Mouse (Mus musculus) gastrocnemius, postnatal 10 days (tissue): ENCODE results near the gene Msto1. TPM values are rescaled to one million over a fixed set of nuclear protein-coding genes. Genes with fewer than 3 reads are reported as not detected.
"Not testable (repeated sequence)": the region's sequence is repeated elsewhere in the genome, so short reads cannot be mapped to it uniquely, and the experiment has no call there.

ENCODE experiments used
- DNase-seq: peaks from one replicate; pipeline ENCODE4 v3.0.0; 2021; ENCODE audit warnings: mixed read lengths
- total RNA-seq, 2 experiments: library from RNA; stranded (reverse); gene quantifications; 2 replicates each; pipeline ENCODE4 v1.2.3; 2021

The Msto1 gene
- total RNA-seq, 2 experiments from 2014 or later: 13.8 to 18.7 TPM

DNA sequence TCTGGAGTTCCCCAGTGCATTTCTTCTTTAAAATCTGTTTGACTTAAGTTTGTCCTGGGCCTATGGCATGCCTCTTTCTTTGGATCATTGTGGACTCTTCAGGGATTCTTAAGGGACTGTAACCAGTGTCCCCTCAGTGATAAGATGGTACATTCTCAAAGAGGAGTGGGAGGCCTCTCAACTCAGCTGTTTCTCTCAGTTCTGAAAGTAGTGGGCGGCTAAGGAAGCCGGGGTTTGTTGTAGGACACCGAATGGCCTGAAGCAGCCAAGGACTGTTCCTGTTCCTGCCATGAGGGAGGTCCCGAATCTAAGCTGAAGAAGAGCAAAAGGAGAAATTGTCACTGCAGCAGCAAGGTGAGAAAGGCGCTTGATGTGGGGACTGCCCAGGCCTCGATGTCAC lies 8.6 kb downstream of the Msto1 start:
- DNase-seq: no peak

- DNase-seq: no peak
These were observed 9.0 kb downstream of the Msto1 start for GRCm38 (mm10) chr3:88904803-88905202.

- not testable (repeated sequence) for DNase-seq
These were observed 20.8 kb downstream of the Msto1 start for GRCm38 (mm10) chr3:88893011-88893410.

- DNase-seq: not testable (repeated sequence)
These were observed 31.3 kb downstream of the Msto1 start for GRCm38 (mm10) chr3:88882536-88882935.

DNA sequence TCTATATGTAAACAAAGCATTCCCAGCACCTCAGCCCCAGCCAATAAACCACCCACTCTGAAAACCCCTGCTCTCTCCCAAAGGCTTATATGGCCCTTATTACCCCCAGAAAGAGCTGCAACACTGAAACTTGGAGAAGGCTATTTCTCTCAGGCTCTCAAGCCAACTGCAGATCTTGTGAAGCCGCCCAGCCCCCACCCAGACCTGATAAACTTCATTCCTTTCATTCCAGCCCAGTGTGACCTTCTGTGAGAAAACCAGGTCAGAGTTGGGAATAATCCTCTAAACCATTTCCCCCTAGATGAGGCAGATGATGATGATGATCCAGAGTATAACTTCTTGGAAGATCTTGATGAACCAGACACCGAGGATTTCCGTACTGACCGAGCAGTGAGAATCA lies 45.4 kb downstream of the Msto1 start:
- DNase-seq: not testable (repeated sequence)

DNA sequence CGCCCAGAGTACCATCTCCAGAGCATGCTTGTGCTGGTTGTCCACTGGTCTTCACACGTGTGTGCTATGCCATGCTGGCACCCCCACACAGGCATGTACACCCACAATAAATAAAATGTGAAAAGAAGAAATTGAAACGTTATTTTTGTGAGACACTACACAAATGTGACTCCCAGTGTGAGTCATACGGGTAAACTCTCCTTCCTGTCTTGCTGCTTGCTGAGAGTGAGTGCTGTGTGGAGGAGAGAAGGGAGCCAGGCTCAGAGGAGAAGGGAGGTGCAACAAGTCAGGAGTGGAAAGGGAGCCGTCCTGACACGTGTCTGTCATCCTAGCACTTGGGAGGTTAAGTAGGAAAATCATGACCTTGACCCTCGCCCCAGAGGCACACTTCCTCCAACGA lies 46.6 kb downstream of the Msto1 start:
- DNase-seq: not testable (repeated sequence)

DNA sequence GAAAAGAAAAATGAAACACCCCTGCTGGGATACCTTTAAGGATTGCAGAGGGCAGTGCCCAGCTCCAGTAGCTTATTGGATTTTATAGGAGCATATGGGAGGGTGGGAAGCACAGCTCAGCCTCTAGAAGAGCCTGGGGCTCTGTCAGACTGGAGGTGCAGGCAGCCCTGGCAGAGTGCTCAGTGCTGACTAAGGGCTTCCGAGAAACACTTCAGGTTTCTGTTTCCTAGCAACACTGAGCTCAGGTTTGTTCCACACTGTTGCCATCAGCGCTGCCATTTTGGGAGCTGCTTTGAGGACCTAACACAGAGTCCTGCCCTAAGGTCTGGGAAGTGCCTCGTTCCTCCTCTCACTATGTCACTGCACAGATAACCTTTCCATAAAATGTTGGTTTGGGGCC lies 47.1 kb downstream of the Msto1 start:
- not testable (repeated sequence) for DNase-seq

GRCm38 (mm10) chr3:88862129-88862528 lies 51.7 kb downstream of the Msto1 start:
- no peak for DNase-seq

GRCm38 (mm10) chr3:88855837-88856236 lies 58.0 kb downstream of the Msto1 start:
- DNase-seq: no peak

Other genes with a start within 250 kb of the Msto1 start
- gene Khdc4, start 228.2 kb downstream of the Msto1 start, total RNA-seq: 10 to 100 TPM; 20.5 to 35.5 TPM
- 10 to 100 TPM; 21.9 to 23.6 TPM for gene Rit1, start 197.2 kb downstream of the Msto1 start, total RNA-seq
- gene Syt11, start 138.8 kb downstream of the Msto1 start, total RNA-seq: 1 to 10 TPM; 4.6 to 5.4 TPM
- gene Gon4l, start 78.8 kb downstream of the Msto1 start, total RNA-seq: 10 to 100 TPM; 13.9 to 19.6 TPM
- gene Ash1l, start 36.6 kb upstream of the Msto1 start, total RNA-seq: 10 to 100 TPM; 28.8 to 35.3 TPM
- gene Dap3, start 37.2 kb upstream of the Msto1 start, total RNA-seq: 10 to 100 TPM; 62.8 to 67.6 TPM
- 1 to 10 TPM; 9.7 to 9.9 TPM for gene Rusc1, start 179.3 kb upstream of the Msto1 start, total RNA-seq
- gene Gm43738, start 187.1 kb upstream of the Msto1 start, total RNA-seq: not detected
- gene Fdps, start 188.0 kb upstream of the Msto1 start, total RNA-seq: 10 to 100 TPM; 33.7 to 35.5 TPM
- gene Pklr, start 222.1 kb upstream of the Msto1 start, total RNA-seq: under 1 TPM in 1 of 2 experiments, not detected in 1; 0.41 TPM
- 1 to 10 TPM in 1 of 2 experiments, under 1 TPM in 1; 0.12 to 1.1 TPM for gene Hcn3, start 246.2 kb upstream of the Msto1 start, total RNA-seq